Mouse (Mus musculus) thymus, postnatal 25 days (tissue): ENCODE measurements around the gene Lbp.

ENCODE experiments used
- DNase-seq: peaks from one replicate; pipeline ENCODE4 v3.0.0; 2022

The Lbp gene

GRCm38 (mm10) chr2:158305948-158306695 lies at the start of gene Lbp:
Gene Lbp (plus strand): TSS chr2:158306493.
- DNase-seq: no peak

DNA sequence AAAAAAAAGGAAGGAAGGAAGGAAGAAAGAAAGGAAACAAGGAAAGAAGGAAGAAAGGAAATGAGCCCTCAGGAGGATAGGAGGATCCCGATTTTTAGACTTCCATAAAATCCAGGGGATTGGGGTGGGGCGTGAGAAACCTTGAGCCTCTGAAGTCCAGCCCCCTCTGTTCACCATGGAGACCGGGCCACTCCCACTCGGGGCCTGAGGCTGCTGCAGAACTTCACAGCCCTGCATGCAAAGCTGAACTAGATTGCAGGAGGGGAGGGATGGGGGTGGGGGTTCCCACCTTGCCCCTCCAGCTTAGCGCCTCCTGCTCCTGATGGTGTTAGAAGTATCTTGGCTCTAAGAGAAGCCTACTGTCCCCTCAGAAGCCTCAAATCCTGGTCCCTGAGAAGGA lies 49.4 kb upstream of the Lbp start:
- no peak for DNase-seq

DNA sequence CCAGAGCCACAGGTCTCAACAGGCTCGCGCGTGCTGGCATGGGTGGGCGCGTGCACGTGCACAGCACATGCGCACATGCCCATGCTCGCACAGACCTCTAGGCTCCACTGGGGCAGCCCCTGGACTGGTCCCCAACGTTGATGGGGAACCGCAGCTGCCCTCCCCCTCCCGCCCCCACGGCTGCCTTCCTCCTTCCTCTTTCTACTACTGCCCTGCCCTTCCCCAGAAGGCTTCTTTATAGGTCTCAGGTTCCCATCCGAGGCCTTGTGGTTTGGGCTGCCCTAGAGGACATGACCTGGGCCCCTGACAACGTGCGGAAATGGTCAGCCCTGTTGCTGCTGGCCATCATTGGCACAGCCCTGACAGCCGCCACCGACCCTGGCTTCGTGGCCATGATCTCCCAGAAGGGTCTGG lies 48.3 kb upstream of the Lbp start, which contains the start of gene Bpi:
Bpi (plus strand) TSS at position 90 of the 414 bp plus-strand sequence.
- DNase-seq: no peak

- DNase-seq: peak; percentile 68
These were observed 47.5 kb upstream of the Lbp start for GRCm38 (mm10) chr2:158258781-158259180.

DNA sequence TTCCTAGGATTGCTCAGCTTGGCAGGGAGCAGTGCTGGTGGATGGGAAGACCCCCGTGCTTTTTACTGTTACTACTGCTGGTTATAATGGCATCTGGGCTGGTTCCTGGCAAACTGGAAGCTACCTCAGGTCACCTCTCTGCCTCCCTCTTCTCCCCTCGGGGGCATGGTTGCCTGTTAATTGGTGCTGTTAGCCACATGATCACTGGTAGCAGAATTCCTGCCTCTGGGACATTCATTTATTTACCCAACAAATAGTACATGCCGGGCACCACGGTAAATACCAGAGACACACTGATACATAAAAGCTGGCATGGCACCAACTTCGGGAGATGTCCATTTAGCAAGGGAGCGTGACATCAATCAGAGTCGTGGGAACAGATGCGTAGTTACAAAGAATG lies 46.8 kb upstream of the Lbp start:
- no peak for DNase-seq

DNA sequence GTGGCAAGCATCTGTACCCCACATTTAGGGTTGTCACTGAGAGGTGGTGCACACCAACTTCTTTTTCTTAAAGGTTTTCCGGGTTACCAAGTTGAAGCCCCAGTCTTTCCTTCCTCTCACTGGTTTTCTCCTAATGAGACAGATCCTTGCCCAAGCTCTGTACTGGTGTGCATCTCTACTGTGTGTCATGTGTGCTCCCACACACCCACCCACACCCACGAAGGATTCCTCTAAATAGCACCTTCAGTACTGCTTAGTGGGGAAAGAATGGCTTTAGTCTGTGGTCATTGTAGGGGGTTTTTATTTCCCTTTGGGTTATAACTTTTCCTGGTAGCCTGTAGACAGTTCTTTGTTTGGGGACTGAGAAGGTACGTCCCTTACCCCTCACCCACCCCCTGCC lies 41.4 kb upstream of the Lbp start:
- no peak for DNase-seq

DNA sequence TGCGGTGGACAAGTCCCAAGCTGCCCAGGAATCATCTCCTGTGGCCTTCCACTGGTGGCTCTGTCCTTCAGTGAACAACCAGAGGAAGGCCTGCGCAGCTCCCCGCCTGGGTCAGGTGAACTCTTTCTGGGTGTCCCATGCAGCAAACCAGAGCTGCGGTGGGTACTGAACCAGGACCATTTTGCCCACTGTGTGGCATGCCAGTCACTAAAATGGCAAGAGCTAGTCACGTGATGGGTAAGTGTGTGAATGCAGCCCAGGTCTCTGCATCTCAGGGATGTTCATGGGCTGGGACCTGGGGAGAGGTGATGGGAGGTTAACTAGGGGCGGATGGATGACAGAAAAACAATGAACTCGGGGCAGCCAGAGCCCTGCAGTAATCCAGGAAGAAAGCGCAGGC lies 36.3 kb upstream of the Lbp start:
- DNase-seq: no peak

GRCm38 (mm10) chr2:158273646-158274045 lies 32.6 kb upstream of the Lbp start:
- DNase-seq: peak; percentile 42

DNA sequence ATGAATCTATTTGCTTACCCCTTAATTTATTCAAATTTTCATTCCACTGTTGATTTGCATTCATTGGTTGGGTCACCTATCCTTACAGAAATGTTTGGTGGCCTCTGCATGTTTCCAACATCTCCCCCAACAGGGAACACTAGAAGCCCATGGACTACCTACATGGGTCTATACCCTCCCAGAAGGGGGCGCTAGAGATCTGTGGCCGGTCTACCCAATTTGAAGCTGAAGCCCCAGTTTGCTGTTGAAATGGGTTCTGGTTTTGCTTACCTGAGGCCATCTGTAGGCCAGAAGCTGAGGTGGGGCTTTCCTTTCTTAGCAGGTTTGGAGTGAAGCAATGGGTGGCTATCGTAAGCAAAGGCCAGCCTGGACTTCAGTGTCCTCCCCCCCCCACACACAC lies 30.9 kb upstream of the Lbp start:
- DNase-seq: no peak

DNA sequence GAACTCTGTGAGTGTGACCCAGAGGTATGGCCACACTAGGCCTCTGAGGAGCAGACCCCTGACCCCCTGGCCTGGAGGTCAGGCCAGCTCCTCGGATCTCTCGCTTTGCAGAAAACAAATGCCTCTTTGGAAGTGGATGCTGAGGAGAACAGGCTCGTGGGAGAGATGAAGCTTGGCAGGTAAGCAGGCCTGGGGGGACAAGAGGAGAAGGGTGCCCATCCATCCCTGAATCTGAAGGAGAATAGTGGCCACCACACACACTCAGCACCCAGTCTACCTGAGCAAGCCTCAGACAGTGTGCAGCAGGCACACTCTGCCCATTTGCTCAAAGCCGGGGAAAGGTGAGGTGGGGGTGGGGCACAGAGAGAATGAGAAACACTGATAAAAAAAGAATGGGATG lies 30.5 kb upstream of the Lbp start:
- DNase-seq: no peak

DNA sequence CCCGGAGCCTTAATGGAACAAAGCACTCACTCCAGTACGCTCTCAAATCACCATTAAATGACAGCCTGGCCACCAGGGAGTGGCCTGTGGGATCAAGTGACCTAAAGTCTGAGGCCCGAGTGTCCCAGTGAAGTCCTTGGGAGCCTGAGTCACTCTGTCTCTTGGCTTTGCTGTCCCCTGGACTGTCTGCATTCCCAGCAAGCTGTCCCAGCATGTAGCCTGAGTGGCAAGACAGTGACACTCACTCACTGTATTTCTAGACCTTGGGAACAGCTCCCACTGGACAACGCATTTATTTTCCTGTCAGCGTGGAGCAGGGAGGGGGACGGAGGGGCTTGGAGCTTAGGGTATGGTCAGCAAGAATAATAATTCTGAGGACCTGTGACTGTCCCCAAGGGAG lies 29.8 kb upstream of the Lbp start:
- DNase-seq: no peak

- DNase-seq: no peak
These were observed 29.4 kb upstream of the Lbp start for GRCm38 (mm10) chr2:158276878-158277277.

DNA sequence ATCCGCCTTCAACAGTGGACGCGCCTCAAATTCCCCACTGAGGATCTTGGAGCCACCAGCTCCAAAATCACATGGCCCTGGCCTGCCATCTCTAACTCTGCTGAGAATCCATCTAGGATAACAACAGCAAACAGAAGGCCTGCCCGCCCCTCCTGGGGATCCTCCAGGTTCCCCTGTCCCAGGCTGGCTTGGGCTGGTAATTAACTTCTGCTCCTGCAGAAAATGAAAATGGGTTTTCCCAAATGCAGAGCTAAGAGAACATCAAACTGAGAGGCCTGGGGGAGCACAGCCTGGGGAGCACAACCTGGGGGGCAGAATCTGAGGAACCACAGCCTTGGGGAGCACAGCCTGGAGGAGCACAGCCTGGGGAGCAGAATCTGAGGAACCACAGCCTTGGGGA lies 26.6 kb upstream of the Lbp start:
- no peak for DNase-seq

DNA sequence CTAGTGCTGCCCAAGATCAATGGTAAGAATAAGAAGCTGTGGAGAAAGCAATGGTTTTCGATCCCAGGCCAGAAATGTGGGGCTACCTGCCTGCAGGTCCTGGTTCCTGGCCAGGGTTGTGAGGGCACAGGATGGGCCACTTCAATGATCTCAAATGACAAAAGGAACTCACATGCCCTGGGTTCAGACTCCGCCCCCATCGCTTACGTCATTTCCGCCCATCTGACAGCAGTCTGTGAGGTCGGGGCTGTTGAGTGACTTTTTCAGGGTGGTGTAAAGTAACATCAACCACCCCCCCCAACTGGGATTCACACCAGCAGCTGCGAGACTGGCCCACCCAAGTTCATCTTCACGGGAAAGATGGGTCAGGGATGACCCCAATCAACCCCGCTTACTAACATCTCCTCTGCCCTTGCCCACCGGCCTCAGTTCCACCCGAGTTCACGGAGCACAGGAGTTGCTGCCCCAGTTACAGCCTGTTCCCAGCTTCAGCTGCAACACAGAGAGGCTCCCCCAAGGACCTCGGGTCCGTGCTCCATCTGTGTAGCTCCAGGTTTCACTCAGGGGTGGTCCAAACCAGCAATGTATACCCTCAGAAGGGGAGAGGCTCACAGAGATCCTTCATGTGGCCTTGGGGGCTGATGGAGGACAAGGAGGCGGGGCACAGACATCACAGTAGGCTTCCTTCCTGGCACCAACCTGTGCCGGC lies 24.6 kb upstream of the Lbp start:
- DNase-seq: no peak

- DNase-seq: no peak
These were observed 23.2 kb upstream of the Lbp start for GRCm38 (mm10) chr2:158283136-158283535.

GRCm38 (mm10) chr2:158283771-158284170 lies 22.5 kb upstream of the Lbp start:
- no peak for DNase-seq

GRCm38 (mm10) chr2:158284571-158284970 lies 21.7 kb upstream of the Lbp start:
- DNase-seq: peak; percentile 70

DNA sequence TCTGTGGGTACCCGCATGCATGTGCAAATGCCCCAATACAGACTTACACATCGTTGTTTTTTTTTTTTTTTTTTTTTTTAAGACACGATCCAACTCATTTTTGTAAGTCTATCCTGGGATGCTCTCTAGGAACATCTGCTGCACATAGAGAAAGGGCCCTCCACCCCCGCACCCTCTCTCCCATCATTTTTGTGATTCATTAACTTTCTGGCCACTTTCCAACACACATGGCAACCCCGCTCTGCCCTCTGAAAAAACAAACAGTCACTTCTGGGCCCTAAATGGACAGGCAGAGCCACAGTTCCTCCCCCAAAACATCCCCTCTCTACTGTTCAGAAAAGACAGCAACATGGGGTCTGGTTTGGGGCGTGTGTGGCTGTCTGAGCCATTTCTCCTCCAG lies 20.6 kb upstream of the Lbp start:
- DNase-seq: no peak

GRCm38 (mm10) chr2:158295700-158296099 lies 10.6 kb upstream of the Lbp start:
- no peak for DNase-seq

DNA sequence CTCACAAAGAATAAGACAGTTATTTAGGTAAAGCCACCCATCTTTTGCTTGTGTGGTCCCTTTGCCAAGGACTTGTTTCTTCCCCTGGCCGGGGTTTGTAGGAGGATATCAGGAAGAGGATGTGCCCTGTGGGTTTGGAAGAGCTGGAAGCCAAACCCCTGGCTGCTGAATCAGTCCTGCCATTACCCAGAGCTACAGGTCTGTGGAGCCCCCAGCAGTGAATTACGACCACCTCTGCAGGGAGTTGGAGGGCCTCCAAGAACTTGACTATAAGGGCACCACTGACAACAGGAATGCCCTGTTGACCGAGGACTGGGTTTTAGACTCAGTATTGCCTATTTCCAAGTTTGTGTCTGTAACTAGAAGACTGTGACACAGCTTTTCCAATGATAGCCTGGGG lies 7.1 kb upstream of the Lbp start:
- no peak for DNase-seq

DNA sequence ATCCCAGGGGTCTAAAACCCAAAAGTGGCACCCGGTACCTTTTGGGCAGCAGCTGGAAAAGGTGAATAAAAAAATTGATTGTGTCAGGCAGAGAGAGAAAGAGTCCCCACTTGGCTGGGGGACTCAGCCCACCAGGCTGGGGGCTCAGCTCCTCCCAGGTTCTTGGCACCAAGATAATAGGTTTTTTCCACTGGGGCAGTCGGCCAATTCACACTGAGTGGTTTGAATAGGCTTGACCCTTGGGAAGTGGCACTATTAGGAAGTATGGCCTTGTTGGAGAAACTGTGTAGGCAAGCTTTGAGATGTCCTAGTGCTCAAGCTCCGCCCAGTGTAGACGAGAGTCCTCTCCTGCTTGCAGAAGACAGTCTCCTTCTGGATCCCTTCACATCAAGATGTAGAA lies 6.6 kb upstream of the Lbp start:
- DNase-seq: no peak

DNA sequence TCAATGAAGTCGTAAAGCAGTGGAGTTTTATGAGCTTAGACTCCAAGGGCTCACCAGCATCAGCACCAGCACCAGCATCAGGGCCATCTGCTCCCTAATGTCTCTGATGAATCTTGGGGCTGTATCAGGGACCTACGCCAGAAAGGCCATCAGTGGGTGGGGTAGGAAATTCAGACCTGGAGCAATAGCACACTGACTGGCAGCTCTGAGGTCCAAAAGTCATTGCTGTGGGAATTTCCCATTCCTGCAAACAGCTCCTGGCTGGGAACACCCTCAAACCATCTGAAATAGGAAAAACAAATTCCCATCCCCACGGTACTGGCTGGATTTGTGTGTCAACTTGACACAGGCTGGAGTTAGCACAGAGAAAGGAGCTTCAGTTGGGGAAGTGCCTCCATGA lies 3.5 kb upstream of the Lbp start:
- no peak for DNase-seq

GRCm38 (mm10) chr2:158306696-158307049 lies 380 bp downstream of the Lbp start:
- no peak for DNase-seq

DNA sequence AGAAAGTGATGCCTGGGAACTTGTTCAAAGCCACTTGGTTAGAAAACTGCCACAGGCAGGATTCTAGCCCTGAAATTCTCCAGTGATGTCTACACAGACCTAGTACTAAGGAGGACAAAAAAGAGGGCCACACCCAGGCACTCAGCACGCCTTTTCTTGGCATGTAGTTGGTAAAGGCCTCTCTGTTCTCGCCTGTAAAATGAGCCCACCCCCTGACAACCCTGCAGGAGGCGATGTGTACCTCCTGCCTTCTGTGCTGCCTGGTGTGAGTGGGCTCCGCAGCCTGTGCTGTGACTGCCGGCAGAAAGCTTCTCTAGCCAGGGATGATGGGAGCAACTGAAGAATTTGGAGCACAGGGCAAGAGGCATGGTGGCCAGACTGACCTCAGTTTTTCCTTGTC lies 2.0 kb downstream of the Lbp start:
- DNase-seq: no peak

GRCm38 (mm10) chr2:158313089-158313488 lies 6.8 kb downstream of the Lbp start:
- no peak for DNase-seq
